Mouse (Mus musculus) C2C12 (cell line): ENCODE measurements around the gene Ubxn6.

Source experiments
- CTCF ChIP-seq: IDR thresholded peaks from one replicate; pipeline ENCODE4 v1.5.1; 2011; ENCODE audit not compliant: control insufficient read depth, insufficient read depth, insufficient read length
- MYOD1 ChIP-seq: IDR thresholded peaks from one replicate; pipeline ENCODE4 v1.6.1; 2011; ENCODE audit warnings: low read depth; ENCODE audit not compliant: control insufficient read depth, insufficient read length

DNA sequence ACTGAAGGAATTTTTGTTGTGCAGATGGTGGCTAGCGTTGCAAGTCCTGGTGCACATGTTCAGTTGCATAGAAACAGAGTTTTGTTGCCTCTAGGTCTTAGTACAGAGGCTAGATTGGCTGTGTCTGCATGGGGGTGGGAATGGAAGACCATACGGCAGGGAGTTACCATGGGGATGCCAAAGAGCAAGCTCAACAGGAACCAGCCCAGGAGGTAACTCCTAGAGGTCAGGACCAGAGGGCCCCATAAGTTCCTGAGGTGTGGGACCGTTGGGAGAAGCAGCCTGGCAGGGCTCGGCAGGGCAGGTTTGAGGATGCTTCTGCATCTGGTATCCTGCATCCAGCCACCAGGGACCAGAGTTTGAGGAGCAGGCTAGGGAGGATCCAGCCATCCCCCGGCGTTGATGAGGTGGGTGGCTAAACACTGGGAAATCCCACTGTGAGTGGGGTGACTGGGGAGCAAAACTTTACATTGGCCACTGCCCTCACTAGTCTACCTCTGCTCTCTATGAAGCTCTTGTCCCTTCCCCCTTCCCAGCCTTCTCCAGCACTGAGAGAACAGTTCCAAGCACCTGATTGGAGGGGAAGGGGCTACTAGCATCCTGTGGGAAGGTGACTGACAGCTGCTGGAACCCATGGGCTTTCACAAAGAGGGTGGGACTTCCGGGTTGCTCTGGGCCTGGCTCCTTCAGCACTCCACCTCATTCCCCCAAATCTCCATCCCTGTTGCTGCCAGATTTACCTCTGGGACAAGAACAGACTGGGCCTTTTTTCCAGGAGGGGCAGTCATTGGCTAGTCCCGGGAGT lies 6.2 kb upstream of the Ubxn6 start:
- TF ChIP-seq CTCF (no peak), MYOD1 (no peak)
